Mouse (Mus musculus) activated CD4-positive, CD25-positive, alpha-beta regulatory T cell, adult 9 weeks (primary cell): ENCODE results near the gene Mtfp1. TPM values are rescaled to one million over a fixed set of nuclear protein-coding genes. Genes with fewer than 3 reads are reported as not detected.

Source experiments
- polyA plus RNA-seq: library from polyadenylated mRNA; unstranded; fragments of 100-300 nt; shearing (Covaris generic); gene quantifications from one replicate; pipeline ENCODE4 v1.2.1, GENCODE M21; 2017

Gene Mtfp1
- polyA plus RNA-seq, result 3.2 TPM

DNA sequence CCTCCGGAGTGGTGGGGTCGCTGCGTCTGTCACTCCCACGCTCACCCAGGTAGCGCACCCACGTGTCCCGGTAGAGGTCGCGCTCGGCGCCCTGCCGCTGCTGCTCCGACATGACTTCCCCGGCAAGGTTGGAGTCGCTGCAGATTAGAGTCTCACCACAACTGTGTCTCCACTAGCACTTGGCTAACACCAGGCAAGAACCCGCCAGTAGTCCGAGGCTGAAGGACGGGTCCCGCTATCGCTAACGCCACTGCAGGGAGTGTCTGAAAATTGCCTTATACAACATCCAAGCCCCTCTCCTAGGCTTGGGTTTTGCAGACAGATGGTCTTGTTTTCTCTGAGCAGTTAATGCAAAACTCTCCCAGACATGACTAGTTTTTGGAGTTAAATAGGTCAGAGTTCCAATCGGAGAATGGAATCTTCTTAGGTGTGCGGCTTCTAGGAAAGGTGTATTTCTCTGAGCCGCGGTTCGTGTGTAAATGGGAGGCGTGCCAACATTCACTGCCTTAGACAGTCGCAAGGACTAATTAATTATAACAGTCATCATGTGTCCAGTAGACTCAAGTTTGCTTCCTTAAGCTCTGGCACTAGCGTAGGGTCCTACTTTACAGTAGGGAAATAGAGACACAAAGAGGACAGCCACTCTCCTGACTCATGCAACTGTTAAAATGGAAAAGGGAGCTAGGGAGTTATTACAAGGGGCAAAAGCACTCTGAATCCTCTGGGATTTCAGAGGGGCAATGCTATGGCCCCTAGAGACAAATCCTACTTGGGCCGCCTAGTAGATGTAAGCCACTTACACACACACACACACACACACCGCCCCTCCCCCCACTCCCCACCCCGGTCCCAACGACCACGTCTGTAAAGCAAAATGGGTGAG, at the start of gene Mtfp1:
TSS of gene Mtfp1 (minus strand) at position 275 of the 883 bp plus-strand sequence.

DNA sequence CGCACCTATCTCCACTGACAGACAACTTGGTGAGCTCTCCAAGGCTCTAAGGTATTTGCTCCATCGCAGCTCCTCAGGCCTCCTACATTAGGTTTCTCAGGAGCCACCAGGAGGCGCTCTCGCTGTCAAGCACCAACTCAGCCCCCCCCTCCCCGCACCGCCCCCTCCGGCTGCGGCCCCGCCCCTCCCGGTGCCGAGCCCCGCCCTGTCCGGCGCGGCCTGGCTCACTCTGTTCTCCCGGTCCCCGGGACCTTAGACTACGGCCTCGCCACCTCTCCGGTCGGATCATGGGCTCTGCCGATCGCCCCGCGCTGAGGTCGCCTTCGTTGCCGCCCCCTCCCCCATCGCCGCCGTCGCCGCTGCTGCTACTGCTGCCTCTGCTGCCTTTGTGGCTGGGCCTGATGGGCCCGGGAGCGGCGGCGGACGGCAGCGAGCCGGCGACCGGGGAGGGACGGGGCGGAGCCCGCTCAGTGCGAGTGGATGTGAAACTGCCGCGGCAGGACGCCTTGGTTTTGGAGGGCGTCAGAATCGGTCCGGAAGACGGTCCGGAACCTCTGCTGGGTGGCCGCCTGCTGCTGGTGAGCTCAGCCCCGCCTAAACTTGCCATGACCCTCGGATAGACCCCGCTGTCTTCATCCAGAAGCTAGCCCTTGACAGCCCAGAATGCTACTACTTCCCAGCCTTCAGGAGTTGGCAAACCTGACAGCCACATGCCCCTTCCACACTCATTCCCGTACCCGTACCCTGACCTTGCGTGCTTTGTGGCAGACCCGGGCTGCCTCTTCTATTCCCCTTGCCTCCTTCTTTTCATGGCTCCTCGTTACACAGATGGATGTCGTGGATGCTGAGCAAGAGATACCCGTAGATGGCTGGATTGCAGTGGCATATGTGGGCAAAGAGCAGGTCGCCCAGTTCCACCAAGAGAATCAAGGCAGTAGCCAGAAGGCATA, 40.0 kb upstream of the Mtfp1 start, which contains the start of gene Rnf215:
TSS of gene Rnf215 (plus strand) at position 217 of the 950 bp plus-strand sequence.

DNA sequence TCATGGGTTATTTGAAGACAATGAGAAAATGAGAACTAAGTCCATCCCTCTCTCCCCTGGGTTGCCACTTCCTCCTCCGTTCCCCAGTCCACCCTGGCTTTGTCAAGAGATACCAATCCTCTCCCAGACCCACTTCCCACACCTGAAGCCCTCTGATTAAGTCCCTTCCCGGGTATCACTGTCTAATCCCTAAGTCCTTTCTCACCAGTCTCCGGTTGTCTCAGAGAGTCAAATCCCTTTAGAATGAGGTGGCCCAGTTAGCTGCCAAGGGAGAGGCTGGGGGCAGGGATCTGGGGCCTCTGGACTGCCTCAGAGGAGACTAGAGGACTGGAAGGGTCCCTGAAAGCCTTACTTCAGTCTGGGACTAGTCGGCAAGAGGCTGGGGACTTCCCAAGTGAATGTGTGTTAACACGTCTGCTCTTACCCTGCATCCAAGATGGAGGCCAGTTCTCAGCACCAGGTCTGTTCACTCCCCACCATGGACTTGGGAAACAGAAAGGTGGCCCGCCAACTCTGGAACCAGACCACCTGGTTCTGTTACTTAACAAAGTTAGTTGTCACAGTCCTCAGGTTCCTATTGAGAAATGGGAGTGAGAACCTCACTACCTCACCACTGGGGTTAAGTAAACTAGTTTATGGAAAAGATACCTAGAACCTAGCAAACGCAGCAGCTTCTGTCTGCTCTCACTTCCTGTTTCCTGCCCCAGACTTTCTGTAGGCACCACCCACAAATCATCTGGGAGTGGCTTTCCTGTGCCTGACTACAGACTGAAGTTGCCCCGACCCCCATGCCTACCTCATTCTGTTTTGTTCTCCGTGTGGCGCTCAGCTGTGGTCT, 27.7 kb upstream of the Mtfp1 start, which contains the start of gene Sec14l2:
TSS of gene Sec14l2 (minus strand) at position 674 of the 838 bp plus-strand sequence.

DNA sequence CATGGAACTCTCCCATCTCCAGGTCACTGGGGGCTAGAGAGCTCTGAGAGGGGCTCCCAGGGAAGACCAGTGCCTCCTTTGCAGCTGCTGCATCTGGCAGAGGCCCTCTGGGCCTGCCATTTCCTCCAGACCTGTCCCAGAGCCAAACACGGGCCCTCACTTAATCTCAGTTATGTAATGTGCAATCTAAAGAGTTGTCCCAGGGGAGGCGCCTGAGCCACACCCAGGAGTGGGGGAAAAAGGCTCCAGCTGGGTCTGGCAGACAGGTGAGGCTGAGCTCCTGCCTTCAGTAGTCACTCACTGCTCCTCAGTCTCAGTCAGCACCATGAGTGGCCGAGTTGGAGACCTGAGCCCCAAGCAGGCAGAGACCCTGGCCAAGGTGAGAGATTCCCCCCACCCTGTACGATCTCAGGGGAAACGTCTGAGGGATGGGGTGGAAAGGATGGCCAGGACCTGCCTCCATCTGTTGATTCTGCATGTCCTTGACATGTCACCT, 30.6 kb downstream of the Mtfp1 start, which contains the start of gene Sec14l3:
TSS of gene Sec14l3 (plus strand) at position 215 of the 496 bp plus-strand sequence.

Other genes with a start within 250 kb of the Mtfp1 start
- not detected for gene Osbp2, start 231.5 kb downstream of the Mtfp1 start, polyA plus RNA-seq
- gene 4921536K21Rik, start 200.3 kb downstream of the Mtfp1 start, polyA plus RNA-seq, result not detected
- gene Dusp18, start 200.2 kb downstream of the Mtfp1 start, polyA plus RNA-seq, result 0.27 TPM
- gene Slc35e4, start 180.8 kb downstream of the Mtfp1 start, polyA plus RNA-seq, result 2.8 TPM
- gene Tcn2, start 163.3 kb downstream of the Mtfp1 start, polyA plus RNA-seq, result 35.5 TPM
- 88.8 TPM for gene Pes1, start 131.5 kb downstream of the Mtfp1 start, polyA plus RNA-seq
- not detected for gene 4930556J24Rik, start 118.7 kb downstream of the Mtfp1 start, polyA plus RNA-seq
- gene Gal3st1, start 111.8 kb downstream of the Mtfp1 start, polyA plus RNA-seq, result 0.45 TPM
- gene Sec14l4, start 64.0 kb downstream of the Mtfp1 start, polyA plus RNA-seq, result not detected
- not detected for gene Sec14l3, start 30.6 kb downstream of the Mtfp1 start, polyA plus RNA-seq
- 1.5 TPM for gene Sec14l2, start 28.0 kb upstream of the Mtfp1 start, polyA plus RNA-seq
- gene Rnf215, start 39.8 kb upstream of the Mtfp1 start, polyA plus RNA-seq, result 17.0 TPM
- gene Ccdc157, start 64.8 kb upstream of the Mtfp1 start, polyA plus RNA-seq, result 7.1 TPM
- 102 TPM for gene Sf3a1, start 64.9 kb upstream of the Mtfp1 start, polyA plus RNA-seq
- 40.4 TPM for gene Tbc1d10a, start 91.3 kb upstream of the Mtfp1 start, polyA plus RNA-seq
- gene Castor1, start 122.8 kb upstream of the Mtfp1 start, polyA plus RNA-seq, result 45.9 TPM
- 30.1 TPM for gene Osm, start 141.0 kb upstream of the Mtfp1 start, polyA plus RNA-seq
- 4.2 TPM for gene Lif, start 162.1 kb upstream of the Mtfp1 start, polyA plus RNA-seq